Mouse (Mus musculus) kidney, postnatal 0 days (tissue): ENCODE data around the gene Klk11. TPM values are rescaled to one million over a fixed set of nuclear protein-coding genes. Genes with fewer than 3 reads are reported as not detected.
A peak's percentile ranks its signal among the peaks of the same experiment; 100 is the strongest.

ENCODE experiments used
- ATAC-seq: fragments of 200-750 bp; cut with Nextera tagmentation; replicated peaks from 2 replicates; pipeline ENCODE4 v1.8.0; 2017; ENCODE audit warnings: low read depth, moderate number of reproducible peaks, moderate TSS enrichment, moderate library complexity; ENCODE audit not compliant: low FRiP score
- DNase-seq: peaks from one replicate; pipeline ENCODE4 v3.0.0-alpha.2; 2016; ENCODE audit warnings: low spot score
- H3K27ac ChIP-seq: fragments of 300-500 bp; sonication (generic); 2 replicates; pipeline ENCODE4 v1.5.1; 2014; ENCODE audit warnings: mild to moderate bottlenecking
- H3K27me3 ChIP-seq: fragments of 300-500 bp; sonication (generic); 2 replicates; pipeline ENCODE4 v1.6.1; 2014; ENCODE audit warnings: low read length, mixed read lengths; ENCODE audit not compliant: insufficient read depth
- H3K36me3 ChIP-seq: fragments of 300-500 bp; sonication (generic); 2 replicates; pipeline ENCODE4 v1.6.1; 2014; ENCODE audit warnings: low read length, mixed read lengths; ENCODE audit not compliant: insufficient read depth
- H3K4me1 ChIP-seq: fragments of 300-500 bp; sonication (generic); replicated peaks from 2 replicates; pipeline ENCODE4 v1.6.1; 2014; ENCODE audit warnings: antibody characterized with exemption, low read length, mixed read lengths; ENCODE audit not compliant: insufficient read depth
- H3K4me2 ChIP-seq: fragments of 300-500 bp; sonication (generic); 2 replicates; pipeline ENCODE4 v1.6.1; 2014; ENCODE audit warnings: mild to moderate bottlenecking, low read length, moderate library complexity, mixed read lengths
- H3K4me3 ChIP-seq: fragments of 300-500 bp; sonication (generic); replicated peaks from 2 replicates; pipeline ENCODE4 v1.5.1; 2014; ENCODE audit warnings: low read depth, low read length
- H3K9ac ChIP-seq: fragments of 300-500 bp; sonication (generic); 2 replicates; pipeline ENCODE4 v1.6.1; 2014; ENCODE audit warnings: low read depth, low read length
- H3K9me3 ChIP-seq: fragments of 300-500 bp; sonication (generic); replicated peaks from 2 replicates; pipeline ENCODE4 v1.6.1; 2016; ENCODE audit warnings: low read length, inconsistent platforms, mixed read lengths
- CTCF ChIP-seq: IDR thresholded peaks from 2 replicates; pipeline ENCODE4 v1.5.1; 2016; ENCODE audit warnings: antibody characterized with exemption, low read depth, mild to moderate bottlenecking, moderate library complexity
- WGBS: fragments of 180-500 bp; shearing (Covaris S2); extraction: QIAGEN DNeasy Blood & Tissue Kit; methylation state at CpG from one replicate; pipeline ENCODE4 v1.1.7; 2014; 5-methylcytosine and 5-hydroxymethylcytosine counted together
- polyA plus RNA-seq: library from polyadenylated mRNA; unstranded; fragments of >200 nt; fragmentation: Nextera tagmentation; extraction: Ambion mirVana; gene quantifications from 2 replicates; pipeline ENCODE4 v1.2.1, GENCODE M21; 2015

Klk11 gene
- 0.18 TPM in 1 of 2 replicates, not detected in the other for polyA plus RNA-seq

DNA sequence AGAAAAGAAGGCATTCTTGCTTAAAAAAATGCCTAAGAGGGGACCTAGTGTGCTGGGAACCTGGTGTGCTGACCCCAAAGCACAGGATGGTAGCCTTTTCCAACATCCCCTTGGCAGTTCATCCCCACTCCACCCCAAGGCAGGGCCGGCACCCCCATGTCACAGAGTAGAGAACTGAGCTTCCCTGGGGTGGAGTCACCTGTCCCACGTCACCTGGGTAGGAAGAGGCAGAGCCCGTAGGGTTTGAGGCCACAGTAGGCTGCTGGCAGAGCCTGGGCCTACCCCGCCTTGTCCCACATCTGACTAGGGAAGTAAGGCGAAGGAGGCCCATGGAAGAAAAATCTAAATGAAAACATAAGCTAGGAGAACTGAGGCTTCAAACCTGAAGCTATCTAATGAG is at the start of gene Klk11:
Klk11 (plus strand) TSS at position 241 of the 400 bp plus-strand sequence.
- no peaks in the 10 kb centered on the region for H3K27me3 ChIP-seq
- no peak for DNase-seq
- no peaks in the 10 kb centered on the region for H3K36me3 ChIP-seq
- H3K27ac ChIP-seq, result no peak within 1 kb of the TSS
- 96% methylated on average over 5 of the region's 5 CpGs for WGBS
- H3K4me1 ChIP-seq, result no peaks in the 10 kb centered on the region
- TF ChIP-seq CTCF, result no peak
- no peak within 1 kb of the TSS for H3K4me3 ChIP-seq
- ATAC-seq, result no peak
- H3K9me3 ChIP-seq, result no peaks in the 10 kb centered on the region
- H3K4me2 ChIP-seq, result no peak within 1 kb of the TSS
- H3K9ac ChIP-seq, result no peak within 1 kb of the TSS

DNA sequence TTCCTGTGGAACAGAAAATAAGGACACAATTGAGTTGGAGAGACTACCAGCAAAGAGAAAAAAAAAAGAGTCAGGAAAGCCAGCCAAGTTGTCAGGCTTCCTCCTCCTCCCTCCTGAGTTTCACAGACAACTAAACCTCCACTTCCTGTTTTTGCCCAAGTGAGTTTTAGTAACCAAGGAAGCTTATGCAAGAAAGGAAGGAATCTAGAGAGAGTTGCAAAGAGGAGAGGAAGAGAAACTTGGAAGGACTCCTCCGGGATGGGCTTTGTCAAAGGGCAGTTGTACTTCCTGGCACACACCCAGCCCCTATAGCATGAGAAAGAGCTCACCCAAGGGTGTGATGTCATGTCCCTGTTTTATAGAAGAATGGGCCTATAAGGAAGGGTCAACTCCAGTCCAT is 26.6 kb upstream of the Klk11 start:
- H3K36me3 ChIP-seq, result no peaks in the 10 kb centered on the region
- no peak overlapping the region for H3K4me2 ChIP-seq
- ATAC-seq, result no peak
- no peaks in the 10 kb centered on the region for H3K4me1 ChIP-seq
- no peak for TF ChIP-seq CTCF
- DNase-seq, result peak; percentile 28
- no peak overlapping the region for H3K9ac ChIP-seq
- no peak overlapping the region for H3K4me3 ChIP-seq
- 48% methylated on average over 1 of the region's 1 CpGs for WGBS
- H3K27me3 ChIP-seq, result no peaks in the 10 kb centered on the region
- no peak overlapping the region for H3K27ac ChIP-seq
- no peaks in the 10 kb centered on the region for H3K9me3 ChIP-seq

DNA sequence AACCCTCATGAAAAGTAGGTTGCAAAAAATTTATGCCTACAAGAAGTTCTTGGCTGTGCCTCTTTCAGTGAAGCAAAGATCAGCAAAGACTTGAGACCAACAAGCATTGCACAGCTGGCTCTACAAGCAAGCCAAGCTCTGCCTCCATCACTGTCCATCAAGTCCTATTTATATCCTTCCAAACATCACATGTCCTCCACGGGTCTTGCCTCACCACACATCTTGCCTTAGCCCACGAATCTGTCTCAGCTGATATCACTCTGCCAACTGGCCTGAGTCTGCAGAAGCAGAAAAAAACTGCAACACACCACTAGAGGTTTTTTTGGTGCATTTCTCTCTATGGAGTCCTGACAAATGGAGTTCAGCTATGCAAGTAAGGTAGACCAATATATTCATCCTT is 21.6 kb upstream of the Klk11 start:
- no peaks in the 10 kb centered on the region for H3K27me3 ChIP-seq
- no peaks in the 10 kb centered on the region for H3K4me1 ChIP-seq
- H3K9ac ChIP-seq, result no peak overlapping the region
- no peak overlapping the region for H3K27ac ChIP-seq
- no peaks in the 10 kb centered on the region for H3K9me3 ChIP-seq
- 54% methylated on average over 2 of the region's 2 CpGs for WGBS
- H3K4me2 ChIP-seq, result no peak overlapping the region
- DNase-seq, result no peak
- H3K36me3 ChIP-seq, result no peaks in the 10 kb centered on the region
- ATAC-seq, result no peak
- no peak for TF ChIP-seq CTCF
- H3K4me3 ChIP-seq, result no peak overlapping the region

DNA sequence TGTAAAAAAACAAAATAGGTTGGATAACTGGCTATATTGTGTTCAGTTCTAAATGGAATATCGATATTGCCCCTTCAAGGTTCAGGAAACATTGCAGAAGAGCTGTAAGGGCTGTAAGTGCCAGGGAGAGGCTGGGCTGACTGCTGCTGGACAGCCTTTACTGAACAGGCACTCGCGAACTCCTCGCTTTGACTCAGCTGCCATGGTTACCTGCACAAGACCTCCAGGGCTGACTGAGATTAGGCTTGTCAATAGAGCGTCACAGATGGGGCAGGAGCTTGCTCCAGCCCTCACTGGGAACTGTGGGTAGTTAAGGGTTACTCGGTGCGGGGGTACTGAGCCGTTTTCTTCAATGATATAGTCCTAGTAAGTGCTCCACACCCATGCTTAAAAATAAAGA is 7.9 kb upstream of the Klk11 start:
- 48% methylated on average over 8 of the region's 8 CpGs for WGBS
- Histone ChIP-seq H3K9ac (no peak overlapping the region), H3K9me3 (no peaks in the 10 kb centered on the region), H3K4me1 (no peaks in the 10 kb centered on the region), H3K4me3 (no peak overlapping the region), H3K36me3 (no peaks in the 10 kb centered on the region), H3K4me2 (no peak overlapping the region), H3K27ac (no peak overlapping the region), H3K27me3 (no peaks in the 10 kb centered on the region)
- ATAC-seq (no peak), DNase-seq (no peak)
- TF ChIP-seq CTCF, result no peak

- TF ChIP-seq CTCF, result no peak
- no peak for ATAC-seq
- H3K36me3 ChIP-seq, result no peaks in the 10 kb centered on the region
- no peaks in the 10 kb centered on the region for H3K9me3 ChIP-seq
- H3K27me3 ChIP-seq, result no peaks in the 10 kb centered on the region
- no peak for DNase-seq
- H3K4me1 ChIP-seq, result no peaks in the 10 kb centered on the region
- no peak within 1 kb of the TSS for H3K4me3 ChIP-seq
- 70% methylated on average over 4 of the region's 4 CpGs for WGBS
- H3K27ac ChIP-seq, result no peak within 1 kb of the TSS
- H3K9ac ChIP-seq, result no peak within 1 kb of the TSS
- no peak within 1 kb of the TSS for H3K4me2 ChIP-seq
Observed at GRCm38 (mm10) chr7:43768597-43768996, 5.8 kb upstream of the Klk11 start, which contains the start of gene Klk12. Klk12 (plus strand) TSS chr7:43768897.

- Histone ChIP-seq H3K27me3 (no peaks in the 10 kb centered on the region), H3K9me3 (no peaks in the 10 kb centered on the region), H3K4me3 (no peak overlapping the region), H3K36me3 (no peaks in the 10 kb centered on the region), H3K4me1 (no peaks in the 10 kb centered on the region), H3K9ac (no peak overlapping the region), H3K4me2 (no peak overlapping the region), H3K27ac (no peak overlapping the region)
- TF ChIP-seq CTCF, result no peak
- 0 out of 2 replicates have a peak, but pooled peaks have one; percentile 29 for ATAC-seq
- 91% methylated on average over 8 of the region's 8 CpGs for WGBS
- DNase-seq, result no peak
Observed at GRCm38 (mm10) chr7:43769636-43770035, 4.8 kb upstream of the Klk11 start.

- no peaks in the 10 kb centered on the region for H3K36me3 ChIP-seq
- DNase-seq (no peak), ATAC-seq (no peak)
- no peaks in the 10 kb centered on the region for H3K27me3 ChIP-seq
- no peak overlapping the region for H3K4me2 ChIP-seq
- no peaks in the 10 kb centered on the region for H3K4me1 ChIP-seq
- WGBS, result 89% methylated on average over 10 of the region's 10 CpGs
- H3K4me3 ChIP-seq, result no peak overlapping the region
- no peak for TF ChIP-seq CTCF
- H3K9me3 ChIP-seq, result no peaks in the 10 kb centered on the region
- H3K27ac ChIP-seq, result no peak overlapping the region
- H3K9ac ChIP-seq, result no peak overlapping the region
Observed at GRCm38 (mm10) chr7:43770701-43771100, 3.7 kb upstream of the Klk11 start.
